Mouse (Mus musculus): ENCODE data around the gene Tctex1d4. TPM values are rescaled to one million over a fixed set of nuclear protein-coding genes. Genes with fewer than 3 reads are reported as not detected.

Gene Tctex1d4
- polyA plus RNA-seq, 1 experiment: 61.4 TPM

GRCm38 (mm10) chr4:117156372-117156771 lies 29.8 kb downstream of the Tctex1d4 start:
- no peak overlapping the region for H3K4me3 ChIP-seq (replicated peaks; ENCODE audit: extremely low read depth, low read depth, low read length)
- TF ChIP-seq CTCF (IDR thresholded peaks at IDR 0.05; ENCODE audit: insufficient read depth, low read length) (no peak), POLR2A (IDR thresholded peaks at IDR 0.05; ENCODE audit: borderline replicate concordance, extremely low read depth, low read depth, low read length) (no peak)
- H3K4me1 ChIP-seq (ENCODE audit: control insufficient read depth, insufficient read depth, low read length): 0 out of 2 replicates have a peak, but pooled peaks cover 4% of the 10 kb centered on the region
- DNase-seq: no peak
- WGBS: 20% methylated on average over 6 of the region's 6 CpGs

GRCm38 (mm10) chr4:117159666-117160065 lies 33.1 kb downstream of the Tctex1d4 start:
- DNase-seq: no peak
- Histone ChIP-seq H3K4me1 (ENCODE audit: control insufficient read depth, insufficient read depth, low read length) (0 out of 2 replicates have a peak, but pooled peaks cover 2% of the 10 kb centered on the region), H3K4me3 (replicated peaks; ENCODE audit: extremely low read depth, low read depth, low read length) (no peak overlapping the region)
- WGBS: 68% methylated on average over 10 of the region's 10 CpGs
- TF ChIP-seq CTCF (IDR thresholded peaks at IDR 0.05; ENCODE audit: insufficient read depth, low read length) (no peak), POLR2A (IDR thresholded peaks at IDR 0.05; ENCODE audit: borderline replicate concordance, extremely low read depth, low read depth, low read length) (no peak)

- 82% methylated on average over 4 of the region's 4 CpGs for WGBS
- no peak for DNase-seq
- no peak overlapping the region for H3K4me3 ChIP-seq (replicated peaks; ENCODE audit: extremely low read depth, low read depth, low read length)
- TF ChIP-seq CTCF (IDR thresholded peaks at IDR 0.05; ENCODE audit: insufficient read depth, low read length) (no peak), POLR2A (IDR thresholded peaks at IDR 0.05; ENCODE audit: borderline replicate concordance, extremely low read depth, low read depth, low read length) (no peak)
- no peaks in the 10 kb centered on the region for H3K4me1 ChIP-seq (ENCODE audit: control insufficient read depth, insufficient read depth, low read length)
These were observed 34.6 kb downstream of the Tctex1d4 start for GRCm38 (mm10) chr4:117161183-117161582.

GRCm38 (mm10) chr4:117169936-117170335 lies 43.3 kb downstream of the Tctex1d4 start:
- Histone ChIP-seq H3K4me3 (replicated peaks; ENCODE audit: extremely low read depth, low read depth, low read length) (no peak overlapping the region), H3K4me1 (ENCODE audit: control insufficient read depth, insufficient read depth, low read length) (no peaks in the 10 kb centered on the region)
- no peak for TF ChIP-seq CTCF (IDR thresholded peaks at IDR 0.05; ENCODE audit: insufficient read depth, low read length)
- no peak for TF ChIP-seq POLR2A (IDR thresholded peaks at IDR 0.05; ENCODE audit: borderline replicate concordance, extremely low read depth, low read depth, low read length)
- WGBS: 77% methylated on average over 5 of the region's 5 CpGs
- no peak for DNase-seq

Other genes starting within 250 kb of the Tctex1d4 start
- gene Zswim5, start 249.4 kb upstream of the Tctex1d4 start, polyA plus RNA-seq (2012; rRNA removed): 1.9 and 2.6 TPM in 2 replicates
- gene Urod, start 132.4 kb upstream of the Tctex1d4 start, polyA plus RNA-seq (2012; rRNA removed): 42.1 and 56.1 TPM in 2 replicates
- 66.3 and 69.1 TPM in 2 replicates for gene Hectd3, start 131.5 kb upstream of the Tctex1d4 start, polyA plus RNA-seq (2012; rRNA removed)
- gene Eif2b3, start 107.4 kb upstream of the Tctex1d4 start, polyA plus RNA-seq (2012; rRNA removed): 4.3 and 6.1 TPM in 2 replicates
- 8.3 and 8.8 TPM in 2 replicates for gene Ptch2, start 30.7 kb upstream of the Tctex1d4 start, polyA plus RNA-seq (2012; rRNA removed)
- 12.1 and 13.7 TPM in 2 replicates for gene Btbd19, start 1.1 kb upstream of the Tctex1d4 start, polyA plus RNA-seq (2012; rRNA removed)
- gene Plk3, start 7.2 kb downstream of the Tctex1d4 start, polyA plus RNA-seq (2012; rRNA removed): 19.4 and 20.4 TPM in 2 replicates
- 456 and 494 TPM in 2 replicates for gene Rps8, start 29.4 kb downstream of the Tctex1d4 start, polyA plus RNA-seq (2012; rRNA removed)
- 0.34 and 0.86 TPM in 2 replicates for gene Kif2c, start 55.8 kb downstream of the Tctex1d4 start, polyA plus RNA-seq (2012; rRNA removed)
- 21.7 and 24.1 TPM in 2 replicates for gene Tmem53, start 125.2 kb downstream of the Tctex1d4 start, polyA plus RNA-seq (2012; rRNA removed)
- gene Armh1, start 125.3 kb downstream of the Tctex1d4 start, polyA plus RNA-seq (2012; rRNA removed): 4.2 and 5.2 TPM in 2 replicates